Mouse (Mus musculus): Measurements from ENCODE around the gene Itgb3. TPM values are rescaled to one million over a fixed set of nuclear protein-coding genes. Genes with fewer than 3 reads are reported as not detected.

The Itgb3 gene
- polyA plus RNA-seq, 1 experiment from 2014 or later = 3.5 TPM

DNA sequence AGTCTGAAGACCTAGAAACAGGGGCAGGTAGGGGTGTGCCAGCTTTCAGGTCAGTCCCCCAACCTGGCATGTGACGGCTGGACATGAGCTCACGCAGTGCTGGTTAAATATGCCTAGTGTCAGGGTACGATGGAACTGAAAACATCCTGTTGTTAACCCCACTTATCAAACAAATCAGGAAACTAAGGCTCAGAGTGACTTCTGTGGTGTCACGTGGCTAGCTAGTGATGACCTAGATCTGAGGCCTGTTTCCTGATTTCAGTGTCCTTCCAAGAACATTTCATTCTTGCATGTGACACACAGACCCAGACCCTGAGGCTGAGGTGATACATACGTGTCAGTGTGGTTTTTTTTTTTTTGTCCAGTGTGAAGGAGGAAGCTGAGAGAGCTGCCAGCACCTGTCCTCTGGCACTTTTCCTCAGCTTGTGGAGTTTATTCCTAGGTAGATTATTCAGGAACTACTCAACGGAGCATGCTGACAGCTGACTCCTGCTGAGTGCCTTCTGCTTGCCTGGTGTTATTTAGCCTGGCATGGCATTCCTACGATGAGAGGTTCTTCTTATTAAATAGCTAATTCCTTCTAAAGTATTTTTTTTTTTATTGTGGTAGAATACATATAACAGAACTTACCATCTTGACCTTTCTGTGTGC lies 22.5 kb downstream of the Itgb3 start:
- Histone ChIP-seq H3K27ac (no peak overlapping the region), H3K9me3 (no peaks in the 10 kb centered on the region), H3K4me1 (replicated peaks) (peaks cover 26% of the 10 kb centered on the region), H3K36me3 (no peaks in the 10 kb centered on the region), H3K4me3 (no peak overlapping the region), H3K27me3 (ENCODE audit: insufficient read depth, poor library complexity, severe bottlenecking) (no peaks in the 10 kb centered on the region)
- no peak for DNase-seq (ENCODE audit: low spot score)
- WGBS = 79% methylated on average over 7 of the region's 7 CpGs

GRCm38 (mm10) chr11:104631306-104631705 lies 23.5 kb downstream of the Itgb3 start:
- Histone ChIP-seq H3K27me3 (ENCODE audit: insufficient read depth, poor library complexity, severe bottlenecking) (no peaks in the 10 kb centered on the region), H3K4me1 (replicated peaks) (peaks cover 16% of the 10 kb centered on the region), H3K36me3 (no peaks in the 10 kb centered on the region), H3K27ac (no peak overlapping the region), H3K9me3 (no peaks in the 10 kb centered on the region), H3K4me3 (no peak overlapping the region)
- WGBS = 73% methylated on average over 1 of the region's 1 CpGs
- DNase-seq (ENCODE audit: low spot score) = no peak

- DNase-seq (ENCODE audit: low spot score) = no peak
- peaks cover 16% of the 10 kb centered on the region for H3K4me1 ChIP-seq (replicated peaks)
- H3K36me3 ChIP-seq = no peaks in the 10 kb centered on the region
- no peaks in the 10 kb centered on the region for H3K9me3 ChIP-seq
- no peaks in the 10 kb centered on the region for H3K27me3 ChIP-seq (ENCODE audit: insufficient read depth, poor library complexity, severe bottlenecking)
- H3K4me3 ChIP-seq = no peak overlapping the region
- 94% methylated on average over 14 of the region's 14 CpGs for WGBS
- no peak overlapping the region for H3K27ac ChIP-seq
Observed at GRCm38 (mm10) chr11:104637010-104637409, 29.2 kb downstream of the Itgb3 start.

GRCm38 (mm10) chr11:104638006-104638405 lies 30.2 kb downstream of the Itgb3 start:
- Histone ChIP-seq H3K4me1 (replicated peaks) (peaks cover 10% of the 10 kb centered on the region), H3K4me3 (no peak overlapping the region), H3K27ac (no peak overlapping the region), H3K27me3 (ENCODE audit: insufficient read depth, poor library complexity, severe bottlenecking) (no peaks in the 10 kb centered on the region), H3K36me3 (no peaks in the 10 kb centered on the region), H3K9me3 (no peaks in the 10 kb centered on the region)
- WGBS = 55% methylated on average over 5 of the region's 5 CpGs
- no peak for DNase-seq (ENCODE audit: low spot score)

DNA sequence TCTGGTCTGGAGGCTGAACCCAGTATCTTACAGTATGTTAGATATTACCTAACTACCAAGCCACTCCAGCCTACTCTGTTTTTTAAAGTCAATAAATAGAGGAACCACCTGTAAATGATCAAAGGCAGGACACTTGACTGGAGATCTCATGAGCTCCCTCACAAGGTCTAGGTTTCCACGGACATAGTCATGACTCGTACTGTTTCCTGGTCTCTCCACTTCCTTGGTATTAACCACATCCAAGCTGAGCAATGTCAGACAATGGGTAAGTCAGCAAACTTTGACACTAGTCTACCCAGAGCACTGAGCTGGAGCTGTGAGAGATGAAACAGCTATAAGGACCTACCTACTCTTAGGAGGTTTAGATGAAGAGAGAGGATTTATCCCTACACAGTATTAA lies 31.1 kb downstream of the Itgb3 start:
- WGBS = 81% methylated on average over 2 of the region's 2 CpGs
- no peak overlapping the region for H3K27ac ChIP-seq

GRCm38 (mm10) chr11:104639634-104640033 lies 31.8 kb downstream of the Itgb3 start:
- Histone ChIP-seq H3K27ac (no peak overlapping the region), H3K4me1 (replicated peaks) (peaks cover 15% of the 10 kb centered on the region), H3K4me3 (no peak overlapping the region), H3K27me3 (ENCODE audit: insufficient read depth, poor library complexity, severe bottlenecking) (no peaks in the 10 kb centered on the region), H3K36me3 (no peaks in the 10 kb centered on the region), H3K9me3 (no peaks in the 10 kb centered on the region)
- WGBS = 87% methylated on average over 9 of the region's 9 CpGs
- DNase-seq (ENCODE audit: low spot score) = no peak

More for the DNA sequence above, 31.1 kb downstream of the Itgb3 start:
- Histone ChIP-seq H3K9me3 (no peaks in the 10 kb centered on the region), H3K36me3 (no peaks in the 10 kb centered on the region), H3K4me3 (no peak overlapping the region), H3K27me3 (ENCODE audit: insufficient read depth, poor library complexity, severe bottlenecking) (no peaks in the 10 kb centered on the region), H3K4me1 (replicated peaks) (peaks cover 15% of the 10 kb centered on the region)
- no peak for DNase-seq (ENCODE audit: low spot score)

DNA sequence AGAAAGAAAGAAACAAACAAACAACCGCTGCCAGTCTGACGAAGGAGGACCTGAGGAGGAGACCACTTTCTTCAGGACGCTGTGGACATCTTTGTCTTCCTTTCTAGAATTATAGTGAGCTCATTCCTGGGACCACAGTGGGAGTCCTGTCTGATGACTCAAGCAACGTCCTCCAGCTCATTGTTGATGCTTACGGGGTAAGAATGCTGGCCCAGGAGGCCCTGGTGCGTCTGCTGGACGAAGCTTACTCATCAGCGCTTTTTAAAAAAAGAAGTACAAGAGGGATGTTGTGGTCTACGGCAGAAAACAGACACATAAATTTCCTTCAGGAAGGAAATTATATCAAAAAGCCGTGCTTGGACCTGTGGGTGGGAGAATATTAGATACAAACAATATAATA lies 33.1 kb downstream of the Itgb3 start:
- Histone ChIP-seq H3K27me3 (ENCODE audit: insufficient read depth, poor library complexity, severe bottlenecking) (no peaks in the 10 kb centered on the region), H3K27ac (no peak overlapping the region), H3K36me3 (no peaks in the 10 kb centered on the region), H3K4me3 (no peak overlapping the region), H3K9me3 (no peaks in the 10 kb centered on the region), H3K4me1 (replicated peaks) (peaks cover 15% of the 10 kb centered on the region)
- WGBS = 83% methylated on average over 10 of the region's 10 CpGs
- no peak for DNase-seq (ENCODE audit: low spot score)

DNA sequence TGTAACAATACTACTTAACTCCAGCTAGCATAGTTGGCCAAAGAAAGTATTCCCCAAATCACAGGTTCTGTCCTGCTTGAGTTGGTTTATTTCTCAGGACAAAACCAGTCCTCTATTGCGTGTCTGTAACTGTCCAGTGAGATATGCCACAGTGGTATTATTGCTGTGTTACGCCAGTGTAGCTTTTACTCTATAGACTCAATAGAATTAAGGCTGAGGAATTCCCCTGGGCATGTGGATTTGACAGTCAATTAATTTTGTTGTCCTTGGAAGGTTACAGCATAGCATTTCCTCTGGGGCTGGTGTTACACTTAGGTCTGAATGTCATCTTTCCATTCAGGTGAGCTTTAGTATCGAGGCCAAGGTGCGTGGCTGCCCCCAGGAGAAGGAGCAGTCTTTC lies 35.4 kb downstream of the Itgb3 start:
- H3K4me1 ChIP-seq (replicated peaks) = peaks cover 21% of the 10 kb centered on the region
- no peak for DNase-seq (ENCODE audit: low spot score)
- H3K27me3 ChIP-seq (ENCODE audit: insufficient read depth, poor library complexity, severe bottlenecking) = no peaks in the 10 kb centered on the region
- no peaks in the 10 kb centered on the region for H3K36me3 ChIP-seq
- 87% methylated on average over 4 of the region's 4 CpGs for WGBS
- peak overlapping the region; percentile 45; the same call in 1 of the 2 replicates for H3K27ac ChIP-seq
- H3K4me3 ChIP-seq = no peak overlapping the region
- no peaks in the 10 kb centered on the region for H3K9me3 ChIP-seq

DNA sequence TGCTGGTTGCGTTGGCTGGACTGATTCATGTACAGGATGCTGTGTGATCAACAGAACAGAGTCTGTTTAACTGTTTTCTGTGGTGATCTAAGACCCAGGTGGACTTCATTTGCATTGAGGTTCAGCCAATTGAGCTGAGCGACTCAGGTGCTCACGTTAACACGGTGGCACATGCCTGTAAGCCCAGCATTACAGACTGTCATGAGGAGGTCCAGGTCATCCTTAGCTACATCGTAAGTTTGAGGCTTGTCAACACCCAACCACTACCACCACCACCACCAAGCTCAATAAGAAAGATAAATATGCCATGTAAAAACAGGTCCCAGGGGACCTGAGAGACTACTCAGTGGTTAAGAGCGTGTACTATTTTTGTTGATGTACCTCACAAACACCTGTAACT lies 37.6 kb downstream of the Itgb3 start:
- peaks cover 16% of the 10 kb centered on the region for H3K4me1 ChIP-seq (replicated peaks)
- H3K27ac ChIP-seq = no peak overlapping the region
- no peaks in the 10 kb centered on the region for H3K9me3 ChIP-seq
- DNase-seq (ENCODE audit: low spot score) = no peak
- H3K27me3 ChIP-seq (ENCODE audit: insufficient read depth, poor library complexity, severe bottlenecking) = no peaks in the 10 kb centered on the region
- no peaks in the 10 kb centered on the region for H3K36me3 ChIP-seq
- 96% methylated on average over 6 of the region's 6 CpGs for WGBS
- no peak overlapping the region for H3K4me3 ChIP-seq

- DNase-seq (ENCODE audit: low spot score) = no peak
- H3K4me1 ChIP-seq (replicated peaks) = peaks cover 16% of the 10 kb centered on the region
- WGBS = 83% methylated on average over 4 of the region's 4 CpGs
Observed at GRCm38 (mm10) chr11:104646173-104646572, 38.4 kb downstream of the Itgb3 start.

DNA sequence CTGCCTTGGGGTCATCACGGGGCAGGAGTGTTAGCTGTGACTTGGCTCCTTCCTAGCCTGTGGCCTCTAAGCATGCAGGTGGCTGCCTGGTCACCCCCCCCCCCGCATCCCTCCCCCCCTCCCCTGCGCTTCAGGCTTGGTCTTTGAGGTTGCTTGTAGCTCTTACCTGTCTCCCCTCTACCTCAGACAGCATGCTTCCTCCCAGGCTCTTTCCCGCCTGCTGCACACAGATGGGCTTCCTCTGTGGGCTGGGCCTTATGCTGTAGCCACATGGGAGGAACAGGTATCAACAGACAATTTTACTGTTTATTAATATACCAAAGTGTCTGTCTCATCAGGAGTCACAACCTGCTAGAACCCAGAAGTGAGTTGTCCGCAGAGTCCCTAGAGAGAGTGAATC lies 38.8 kb downstream of the Itgb3 start:
- no peak for DNase-seq (ENCODE audit: low spot score)
- H3K36me3 ChIP-seq = no peaks in the 10 kb centered on the region
- no peaks in the 10 kb centered on the region for H3K9me3 ChIP-seq
- peaks cover 16% of the 10 kb centered on the region for H3K4me1 ChIP-seq (replicated peaks)
- H3K27me3 ChIP-seq (ENCODE audit: insufficient read depth, poor library complexity, severe bottlenecking) = no peaks in the 10 kb centered on the region
- H3K27ac ChIP-seq = 0 out of 2 replicates have a peak overlapping the region, but pooled peaks have one; percentile 56
- WGBS = 77% methylated on average over 5 of the region's 5 CpGs
- H3K4me3 ChIP-seq = no peak overlapping the region

More at GRCm38 (mm10) chr11:104646173-104646572, 38.4 kb downstream of the Itgb3 start:
- H3K27me3 ChIP-seq (ENCODE audit: insufficient read depth, poor library complexity, severe bottlenecking) = no peaks in the 10 kb centered on the region
- no peaks in the 10 kb centered on the region for H3K9me3 ChIP-seq
- no peak overlapping the region for H3K27ac ChIP-seq
- no peaks in the 10 kb centered on the region for H3K36me3 ChIP-seq
- H3K4me3 ChIP-seq = no peak overlapping the region

DNA sequence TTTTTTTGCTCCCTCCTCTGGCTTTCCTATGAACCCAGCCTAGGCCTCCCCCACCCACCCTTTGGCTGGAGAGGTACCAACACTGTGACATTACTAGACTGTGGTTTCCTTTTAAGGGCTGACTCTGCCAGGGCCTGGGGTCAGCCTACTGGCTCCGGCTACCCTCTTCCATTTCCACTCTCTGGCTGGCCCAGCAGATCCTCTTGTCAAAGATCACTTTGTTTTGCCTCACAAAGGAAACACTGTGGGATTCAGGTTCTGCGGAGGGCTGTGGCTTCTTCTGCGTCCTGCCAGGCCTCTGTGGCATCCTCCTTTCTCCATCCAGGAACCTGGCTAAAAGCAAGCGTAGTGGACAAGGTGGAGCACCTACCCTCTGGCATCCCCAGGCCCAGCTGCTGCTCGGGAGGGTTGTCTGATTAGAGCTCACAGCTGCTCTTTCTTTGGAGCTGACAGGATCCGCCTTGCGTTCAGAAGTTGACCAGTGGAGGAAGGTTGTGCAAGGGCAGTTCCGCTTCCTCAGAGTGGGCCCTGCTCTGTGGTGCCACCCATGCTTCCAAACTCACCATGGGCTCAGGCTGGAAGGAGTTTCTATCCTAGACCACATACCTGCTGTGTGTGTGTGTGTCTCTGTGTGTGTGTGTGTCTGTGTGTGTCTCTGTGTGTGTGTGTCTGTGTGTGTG lies 39.5 kb downstream of the Itgb3 start:
- Histone ChIP-seq H3K9me3 (no peaks in the 10 kb centered on the region), H3K27ac (peak overlapping the region; percentile 56), H3K36me3 (no peaks in the 10 kb centered on the region), H3K4me3 (no peak overlapping the region), H3K4me1 (replicated peaks) (peaks cover 16% of the 10 kb centered on the region), H3K27me3 (ENCODE audit: insufficient read depth, poor library complexity, severe bottlenecking) (no peaks in the 10 kb centered on the region)
- WGBS = 57% methylated on average over 8 of the region's 8 CpGs
- DNase-seq (ENCODE audit: low spot score) = no peak

GRCm38 (mm10) chr11:104648571-104648970 lies 40.8 kb downstream of the Itgb3 start:
- Histone ChIP-seq H3K4me1 (replicated peaks) (peaks cover 14% of the 10 kb centered on the region), H3K36me3 (no peaks in the 10 kb centered on the region), H3K4me3 (no peak overlapping the region), H3K27ac (no peak overlapping the region), H3K27me3 (ENCODE audit: insufficient read depth, poor library complexity, severe bottlenecking) (no peaks in the 10 kb centered on the region), H3K9me3 (no peaks in the 10 kb centered on the region)
- 59% methylated on average over 3 of the region's 3 CpGs for WGBS
- DNase-seq (ENCODE audit: low spot score) = peak; percentile 40
